ENCODE assay signal across 9 mouse cellular contexts in genomic region chr6:34710848-34711247, GRCm38 (mm10).
DNase-seq lines count a peak whose midpoint lies in the region.
"Had no signal": no experiment of that assay in that cellular context is flagged by ENCODE, and none has a peak within 500 bp of the region (broad histone marks: within the 10 kb centered on the region; RNA-seq: fewer than 3 reads in every experiment).

No protein-coding gene starts in this region.

- peak overlapping the region; percentile 63 for H3K4me3 ChIP-seq in heart, embryonic 10.5 days
- H3K4me3 ChIP-seq in hindbrain, embryonic 10.5 days, result peak overlapping the region; percentile 67
- peak overlapping the region; percentile 70 for H3K4me3 ChIP-seq in midbrain, embryonic 10.5 days

- peak overlapping the region; percentile 91 for H3K27ac ChIP-seq in heart, embryonic 10.5 days
- H3K27ac ChIP-seq in hindbrain, embryonic 10.5 days, result peak overlapping the region; percentile 94
- peak overlapping the region; percentile 95 for H3K27ac ChIP-seq in midbrain, embryonic 10.5 days (replicated peaks)

- H3K36me3 ChIP-seq in heart, embryonic 10.5 days, result peaks cover 4% of the 10 kb centered on the region; the same call in 1 of the 2 replicates
- no peaks in the 10 kb centered on the region for H3K36me3 ChIP-seq in hindbrain, embryonic 10.5 days
- peaks cover 5% of the 10 kb centered on the region; the same call in 1 of the 2 replicates for H3K36me3 ChIP-seq in midbrain, embryonic 10.5 days

- no peaks in the 10 kb centered on the region for H3K9me3 ChIP-seq in heart, embryonic 10.5 days
- no peaks in the 10 kb centered on the region for H3K9me3 ChIP-seq in hindbrain, embryonic 10.5 days
- no peaks in the 10 kb centered on the region for H3K9me3 ChIP-seq in midbrain, embryonic 10.5 days (replicated peaks)

- WGBS in heart, embryonic 10.5 days, result 34% methylated on average over 5 of the region's 5 CpGs
- 49% methylated on average over 5 of the region's 5 CpGs for WGBS in hindbrain, embryonic 10.5 days
- 47% methylated on average over 5 of the region's 5 CpGs for WGBS in midbrain, embryonic 10.5 days

- DNase-seq in heart, embryonic 10.5 days (ENCODE audit: low spot score), result peak; percentile 68
- DNase-seq in heart, postnatal 10 days, result no peak
- DNase-seq in cerebellum, adult 18-20 months, result peak; percentile 19 to 32
- no peak for DNase-seq in hindbrain, embryonic 10.5 days (ENCODE audit: low spot score)
- DNase-seq in midbrain, embryonic 10.5 days (ENCODE audit: low spot score), result no peak
- DNase-seq in thymus, adult 18-20 months, result no peak
- DNase-seq in adrenal gland, postnatal 36 days, result no peak
- no peak for DNase-seq in spleen, postnatal 14 days (ENCODE audit: low spot score in 2 of 2)
- DNase-seq: lung, postnatal 10 days had no signal

- no peaks in the 10 kb centered on the region for H3K27me3 ChIP-seq in heart, embryonic 10.5 days (ENCODE audit: insufficient read depth, poor library complexity, severe bottlenecking)
- 0 out of 2 replicates have a peak, but pooled peaks cover 10% of the 10 kb centered on the region for H3K27me3 ChIP-seq in hindbrain, embryonic 10.5 days (ENCODE audit: insufficient read depth, poor library complexity, severe bottlenecking)
- H3K27me3 ChIP-seq in midbrain, embryonic 10.5 days (ENCODE audit: low read depth, poor library complexity, severe bottlenecking), result no peaks in the 10 kb centered on the region

- H3K4me1 ChIP-seq in heart, embryonic 10.5 days, result peaks cover 74% of the 10 kb centered on the region
- peaks cover 53% of the 10 kb centered on the region for H3K4me1 ChIP-seq in hindbrain, embryonic 10.5 days (replicated peaks)
- peaks cover 70% of the 10 kb centered on the region for H3K4me1 ChIP-seq in midbrain, embryonic 10.5 days

- intact Hi-C loops in heart, postnatal 10 days (cut with DNase I), result loop anchor here (2.0 kb wide), 1 partner anchor 98 kb away; no protein-coding TSS in a partner anchor

Comparison
In these comparisons a context has a peak if more than half of its experiments do, and no peak if none do; other contexts are left out.
1. DNase-seq: peak in heart, embryonic 10.5 days (single experiment) and cerebellum, adult 18-20 months (2 of 2); none in heart, postnatal 10 days (0 of 2), hindbrain, embryonic 10.5 days (single experiment), midbrain, embryonic 10.5 days (single experiment), thymus, adult 18-20 months (0 of 2), adrenal gland, postnatal 36 days (0 of 2) and spleen, postnatal 14 days (0 of 2).
2. Peak in every context shown above with its lines, with median percentiles within 50 percentile points of each other: H3K27ac ChIP-seq and H3K4me3 ChIP-seq.